Mouse (Mus musculus) heart, embryonic 11.5 days (tissue): ENCODE data around the gene Col11a2. TPM values are rescaled to one million over a fixed set of nuclear protein-coding genes. Genes with fewer than 3 reads are reported as not detected.
"Not testable (repeated sequence)": the region's sequence is repeated elsewhere in the genome, so short reads cannot be mapped to it uniquely, and the experiment has no call there.

Experiments
- ATAC-seq: fragments of 200-750 bp; cut with Nextera tagmentation; replicated peaks from 2 replicates; pipeline ENCODE4 v1.8.0; 2017; ENCODE audit warnings: moderate library complexity; ENCODE audit not compliant: insufficient number of reproducible peaks, low FRiP score, low TSS enrichment
- H3K27ac ChIP-seq: fragments of 300-500 bp; sonication (generic); 2 replicates; pipeline ENCODE4 v1.5.1; 2014; ENCODE audit warnings: mild to moderate bottlenecking, low read depth, low read length
- H3K27me3 ChIP-seq: fragments of 300-500 bp; sonication (generic); 2 replicates; pipeline ENCODE4 v1.6.1; 2014; ENCODE audit warnings: mild to moderate bottlenecking, low read length, mixed read lengths; ENCODE audit not compliant: control insufficient read depth, insufficient read depth
- H3K36me3 ChIP-seq: fragments of 300-500 bp; sonication (generic); 2 replicates; pipeline ENCODE4 v1.6.1; 2014; ENCODE audit warnings: mild to moderate bottlenecking, low read length, moderate library complexity, mixed read lengths; ENCODE audit not compliant: control insufficient read depth, insufficient read depth
- H3K4me1 ChIP-seq: fragments of 300-500 bp; sonication (generic); 2 replicates; pipeline ENCODE4 v1.6.1; 2014; ENCODE audit warnings: low read length; ENCODE audit not compliant: control insufficient read depth, insufficient read depth
- H3K4me2 ChIP-seq: fragments of 300-500 bp; sonication (generic); 2 replicates; pipeline ENCODE4 v1.6.1; 2014; ENCODE audit warnings: mild to moderate bottlenecking, moderate library complexity
- H3K4me3 ChIP-seq: fragments of 300-500 bp; sonication (generic); 2 replicates; pipeline ENCODE4 v1.5.1; 2014; ENCODE audit warnings: low read depth, low read length
- H3K9ac ChIP-seq: fragments of 300-500 bp; sonication (generic); 2 replicates; pipeline ENCODE4 v1.6.1; 2014; ENCODE audit warnings: mild to moderate bottlenecking, low read depth, low read length, moderate library complexity
- H3K9me3 ChIP-seq: fragments of 300-500 bp; sonication (generic); replicated peaks from 2 replicates; pipeline ENCODE4 v1.6.1; 2016; ENCODE audit warnings: low read length; ENCODE audit not compliant: control insufficient read depth
- WGBS: fragments of 180-500 bp; shearing (Covaris S2); extraction: QIAGEN DNeasy Blood & Tissue Kit; methylation state at CpG from one replicate; pipeline ENCODE4 v1.1.7; 2014; ENCODE audit not compliant: insufficient replicate concordance; 5-methylcytosine and 5-hydroxymethylcytosine counted together
- polyA plus RNA-seq: library from polyadenylated mRNA; unstranded; fragments of >200 nt; fragmentation: Nextera tagmentation; extraction: Ambion mirVana; gene quantifications from 2 replicates; pipeline ENCODE4 v1.2.1, GENCODE M21; 2014

Gene Col11a2
- polyA plus RNA-seq, 1 experiment from 2014 or later: 0.70 TPM

DNA sequence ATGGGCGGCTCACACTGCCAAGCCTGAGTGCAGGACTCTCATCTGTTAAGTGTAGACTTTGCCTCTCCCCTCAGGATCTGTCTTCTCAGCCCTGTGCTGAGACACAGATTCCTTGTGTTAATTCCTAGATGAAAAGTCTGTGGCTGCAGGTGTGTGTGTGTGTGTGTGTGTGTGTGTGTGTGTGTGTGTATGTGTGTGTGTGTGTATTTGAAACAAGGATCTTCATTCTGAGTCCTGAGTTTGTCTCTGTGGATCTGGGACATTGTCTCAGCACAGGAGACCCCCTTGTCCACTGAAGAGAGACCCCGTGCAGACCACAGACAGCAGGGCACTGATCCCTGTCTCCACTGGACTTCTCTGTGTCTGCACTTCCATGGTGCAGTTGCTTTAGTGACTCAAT lies 38.4 kb upstream of the Col11a2 start:
- H3K4me1 ChIP-seq, H3K4me3 ChIP-seq, H3K27ac ChIP-seq, ATAC-seq, H3K9me3 ChIP-seq, H3K4me2 ChIP-seq, H3K9ac ChIP-seq, H3K36me3 ChIP-seq: not testable (repeated sequence)
- WGBS: 55% methylated on average over 2 of the region's 2 CpGs
- H3K27me3 ChIP-seq: peaks cover 35% of the 10 kb centered on the region

DNA sequence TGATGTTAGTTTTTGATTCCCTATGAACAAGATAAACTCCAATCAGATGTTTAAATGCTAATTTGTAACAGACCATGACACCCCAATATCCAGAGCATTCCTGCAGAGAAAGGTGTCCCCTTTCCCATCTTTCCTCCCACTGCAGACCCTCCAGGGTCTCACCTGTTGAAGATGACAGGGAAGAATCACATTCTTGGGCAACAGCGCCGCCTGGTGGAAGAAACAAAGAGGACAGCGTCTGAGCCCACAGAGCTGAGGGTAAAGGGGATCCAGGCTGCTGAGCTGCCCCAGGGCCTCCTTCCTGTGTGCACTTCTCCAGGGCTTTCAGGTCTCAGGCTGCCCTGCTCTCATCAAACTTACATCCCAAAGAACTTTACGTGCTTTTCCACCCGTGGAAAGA lies 35.8 kb upstream of the Col11a2 start:
- H3K27ac ChIP-seq: no peak overlapping the region

DNA sequence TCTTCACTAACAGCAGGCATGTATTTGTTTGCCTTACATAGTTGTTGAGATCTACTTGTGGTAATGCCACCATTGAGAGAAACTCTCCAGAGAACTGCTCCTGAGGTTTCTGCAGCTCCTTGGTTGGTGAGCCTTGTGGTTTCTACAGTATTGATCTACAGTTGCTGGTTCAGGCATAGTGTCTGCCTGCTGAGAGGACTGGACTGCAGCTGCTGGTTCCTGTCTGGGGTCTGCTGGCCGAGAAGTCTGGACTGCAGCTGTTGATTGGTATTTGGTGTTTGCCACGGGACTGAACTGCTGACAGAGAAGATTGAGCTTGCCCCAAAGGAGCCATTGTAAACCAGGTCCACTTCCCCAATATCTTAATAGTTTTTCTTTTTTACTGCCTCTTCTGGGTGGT lies 32.7 kb upstream of the Col11a2 start:
- no peak overlapping the region for H3K27ac ChIP-seq
- H3K27me3 ChIP-seq: peaks cover 7% of the 10 kb centered on the region
- no peak overlapping the region for H3K4me2 ChIP-seq
- H3K9me3 ChIP-seq: no peaks in the 10 kb centered on the region
- no peaks in the 10 kb centered on the region for H3K36me3 ChIP-seq
- WGBS: 46% methylated on average over 2 of the region's 2 CpGs
- H3K4me3 ChIP-seq: no peak overlapping the region
- no peak overlapping the region for H3K9ac ChIP-seq
- H3K4me1 ChIP-seq: no peaks in the 10 kb centered on the region
- no peak for ATAC-seq

More for the DNA sequence above, 35.8 kb upstream of the Col11a2 start:
- Histone ChIP-seq H3K4me1 (no peaks in the 10 kb centered on the region; the same call in 1 of the 2 replicates), H3K4me3 (no peak overlapping the region), H3K4me2 (no peak overlapping the region), H3K27me3 (peaks cover 30% of the 10 kb centered on the region), H3K9me3 (no peaks in the 10 kb centered on the region), H3K9ac (no peak overlapping the region), H3K36me3 (no peaks in the 10 kb centered on the region)
- WGBS: 3% methylated on average over 5 of the region's 5 CpGs
- no peak for ATAC-seq

DNA sequence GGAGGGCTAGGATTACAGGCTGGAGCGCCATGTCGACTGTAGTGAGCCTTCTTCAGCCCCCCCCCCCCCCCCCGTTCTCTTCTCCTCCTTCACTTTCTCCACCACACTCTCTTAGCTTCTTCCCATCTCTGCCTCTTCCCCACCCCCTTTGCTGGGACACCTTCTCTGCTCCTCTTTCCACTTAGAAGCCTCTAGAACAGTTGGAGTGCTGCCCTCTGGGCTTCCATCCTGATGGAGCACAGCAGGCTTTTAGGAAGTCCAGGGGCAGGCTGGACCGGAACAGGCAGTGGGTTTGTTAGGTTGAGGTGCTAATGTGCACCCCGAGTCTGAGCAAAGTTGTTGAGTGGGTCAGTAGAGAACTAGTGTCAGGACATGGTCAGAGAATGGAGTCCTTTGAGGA lies 29.1 kb upstream of the Col11a2 start:
- H3K4me3 ChIP-seq: no peak overlapping the region
- ATAC-seq: no peak
- no peaks in the 10 kb centered on the region for H3K27me3 ChIP-seq
- H3K9me3 ChIP-seq: no peaks in the 10 kb centered on the region
- H3K9ac ChIP-seq: no peak overlapping the region
- H3K4me2 ChIP-seq: no peak overlapping the region
- 53% methylated on average over 5 of the region's 5 CpGs for WGBS
- no peak overlapping the region for H3K27ac ChIP-seq
- no peaks in the 10 kb centered on the region for H3K36me3 ChIP-seq
- H3K4me1 ChIP-seq: no peaks in the 10 kb centered on the region

DNA sequence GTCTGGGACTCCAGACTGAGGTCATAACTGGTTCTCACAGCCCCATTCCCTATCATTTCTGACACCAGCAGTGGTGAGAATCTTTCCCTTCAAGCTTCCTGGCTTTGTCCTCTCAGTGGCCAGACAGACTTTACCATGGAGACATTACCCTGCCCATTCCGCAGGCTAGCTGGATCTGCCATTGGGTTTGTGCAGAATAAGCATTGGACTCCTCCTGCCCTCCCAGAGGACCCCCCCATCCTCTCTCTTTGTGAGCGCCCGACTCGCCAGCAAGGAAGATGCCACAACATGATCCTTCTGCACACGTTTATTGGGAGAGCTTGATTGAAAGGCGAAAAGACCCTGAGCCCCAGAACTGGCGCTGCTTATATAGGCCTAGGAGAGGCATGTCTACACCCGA lies 25.8 kb upstream of the Col11a2 start:
- H3K4me2 ChIP-seq: no peak overlapping the region
- no peak overlapping the region for H3K4me3 ChIP-seq
- H3K9me3 ChIP-seq: no peaks in the 10 kb centered on the region
- no peaks in the 10 kb centered on the region for H3K4me1 ChIP-seq
- no peak for ATAC-seq
- H3K27me3 ChIP-seq: no peaks in the 10 kb centered on the region
- no peak overlapping the region for H3K9ac ChIP-seq
- no peaks in the 10 kb centered on the region for H3K36me3 ChIP-seq
- WGBS: 89% methylated on average over 8 of the region's 8 CpGs
- H3K27ac ChIP-seq: no peak overlapping the region

DNA sequence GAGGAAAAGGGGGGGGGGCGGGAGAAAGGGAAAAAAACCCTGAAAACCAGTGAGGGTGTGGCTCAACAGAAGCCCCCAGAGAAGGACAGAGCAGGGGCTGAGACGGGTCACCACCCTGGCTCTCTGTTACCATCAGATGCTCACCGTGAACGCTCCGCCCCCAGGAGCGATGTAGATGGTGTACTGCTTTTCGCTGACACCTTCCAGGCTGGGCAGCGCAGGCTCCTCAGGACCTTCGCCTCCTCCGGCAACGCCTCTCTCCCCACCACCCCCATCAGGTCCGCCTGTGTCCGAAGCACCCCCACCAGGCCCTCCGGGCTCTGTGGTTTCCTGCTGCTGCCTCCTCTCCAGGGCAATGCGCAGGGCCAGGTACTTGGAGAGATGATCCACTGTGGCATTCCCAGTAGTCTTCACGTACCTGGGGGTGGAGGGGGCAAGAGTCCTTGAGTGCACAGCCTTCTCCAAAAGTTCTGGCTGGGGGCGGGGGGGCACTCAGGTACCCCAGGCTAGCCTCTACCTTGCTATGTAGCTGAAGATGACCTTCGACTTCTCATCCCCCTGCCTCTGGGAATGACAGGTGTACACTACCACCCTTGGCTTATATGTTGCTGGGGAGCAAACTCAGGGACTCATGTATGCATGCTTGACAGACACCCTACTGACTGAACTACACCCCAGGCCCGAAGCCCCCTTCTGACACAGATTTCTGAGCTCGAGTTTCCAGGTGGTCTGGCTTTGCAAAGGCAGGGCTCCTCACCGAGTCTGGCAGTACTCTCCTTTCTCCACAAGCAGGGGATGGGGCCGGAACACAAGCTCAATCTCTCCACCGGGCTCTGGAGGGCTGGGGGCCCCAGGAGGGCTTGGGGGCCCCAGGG lies 17.5 kb upstream of the Col11a2 start:
- no peak for ATAC-seq
- H3K9me3 ChIP-seq: no peaks in the 10 kb centered on the region; the same call in 1 of the 2 replicates

DNA sequence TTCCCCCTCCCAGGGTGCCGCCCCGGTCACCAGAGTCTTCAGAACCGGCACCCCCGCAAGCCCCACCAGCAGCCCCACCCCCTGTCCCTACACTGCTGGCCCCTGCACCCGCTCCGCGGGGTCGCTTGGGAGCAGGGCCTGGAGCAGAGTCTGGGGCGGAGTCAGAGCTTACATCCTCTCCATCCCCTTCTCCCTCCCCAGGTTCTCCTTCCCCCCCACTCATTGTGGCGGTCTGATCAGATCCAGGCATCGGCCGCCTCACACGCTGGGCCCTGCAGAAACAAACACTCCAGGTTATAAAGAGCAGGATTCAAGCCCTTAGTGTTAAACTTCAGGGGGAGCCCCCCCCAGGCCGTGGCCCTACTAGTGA lies 16.8 kb upstream of the Col11a2 start:
- no peaks in the 10 kb centered on the region for H3K27me3 ChIP-seq
- ATAC-seq: no peak
- H3K4me3 ChIP-seq: no peak overlapping the region
- H3K36me3 ChIP-seq: peaks cover 16% of the 10 kb centered on the region
- no peak overlapping the region for H3K4me2 ChIP-seq
- no peaks in the 10 kb centered on the region; the same call in 1 of the 2 replicates for H3K9me3 ChIP-seq
- no peak overlapping the region for H3K27ac ChIP-seq
- no peak overlapping the region for H3K9ac ChIP-seq
- 85% methylated on average over 14 of the region's 14 CpGs for WGBS
- H3K4me1 ChIP-seq: peaks cover 26% of the 10 kb centered on the region

More for the DNA sequence above, 17.5 kb upstream of the Col11a2 start:
- Histone ChIP-seq H3K27ac (no peak overlapping the region), H3K4me3 (no peak overlapping the region), H3K27me3 (no peaks in the 10 kb centered on the region), H3K36me3 (peaks cover 16% of the 10 kb centered on the region), H3K4me2 (no peak overlapping the region), H3K4me1 (peaks cover 20% of the 10 kb centered on the region), H3K9ac (no peak overlapping the region)
- WGBS: 91% methylated on average over 23 of the region's 23 CpGs

DNA sequence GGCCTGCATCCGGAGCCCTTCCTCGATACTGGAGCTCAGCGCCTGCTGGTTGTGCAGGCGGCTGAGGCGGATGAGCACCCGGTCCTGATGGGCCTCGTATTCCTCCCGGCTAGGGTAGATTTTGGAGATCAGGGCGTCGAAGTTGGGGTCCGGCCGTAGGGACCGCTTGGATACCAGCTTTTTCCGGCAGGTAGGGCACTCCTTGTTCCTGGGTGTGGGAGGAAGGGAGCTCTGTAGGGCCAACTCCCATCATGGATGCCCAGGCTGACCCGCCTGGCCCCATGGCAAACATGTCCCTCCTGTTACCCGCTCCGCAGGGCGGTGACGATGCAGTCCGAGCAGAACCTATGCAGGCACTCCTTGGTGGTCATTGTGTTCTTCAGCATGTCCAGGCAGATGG lies 16.2 kb upstream of the Col11a2 start:
- 93% methylated on average over 20 of the region's 20 CpGs for WGBS
- peaks cover 16% of the 10 kb centered on the region for H3K36me3 ChIP-seq
- no peak overlapping the region for H3K9ac ChIP-seq
- H3K27ac ChIP-seq: no peak overlapping the region
- H3K4me1 ChIP-seq: peaks cover 27% of the 10 kb centered on the region
- H3K4me3 ChIP-seq: 0 out of 2 replicates have a peak overlapping the region, but pooled peaks have one; percentile 3
- no peaks in the 10 kb centered on the region; the same call in 1 of the 2 replicates for H3K9me3 ChIP-seq
- H3K4me2 ChIP-seq: no peak overlapping the region
- ATAC-seq: no peak
- no peaks in the 10 kb centered on the region for H3K27me3 ChIP-seq

DNA sequence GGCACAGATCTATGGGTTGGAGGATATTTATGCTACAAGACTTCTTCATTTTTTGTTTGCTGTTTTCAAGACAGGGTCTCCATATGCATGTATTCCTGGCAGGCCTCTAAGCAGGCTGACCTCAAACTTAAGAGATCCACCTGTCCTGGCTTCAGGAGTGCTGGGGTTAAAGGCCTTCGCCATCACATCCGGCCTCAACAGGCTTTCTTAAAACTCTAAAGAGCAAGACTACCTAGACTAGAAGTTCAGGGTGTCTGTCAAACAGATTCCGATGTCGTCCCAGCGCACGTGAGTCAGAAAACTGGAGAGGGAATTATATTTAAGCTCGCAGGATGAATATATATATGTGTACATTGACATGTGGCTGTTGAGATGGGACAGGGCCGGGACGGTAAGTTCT lies 15.6 kb upstream of the Col11a2 start:
- ATAC-seq: no peak
- Histone ChIP-seq H3K4me1 (peaks cover 32% of the 10 kb centered on the region), H3K36me3 (peaks cover 18% of the 10 kb centered on the region), H3K4me3 (peak overlapping the region; percentile 87), H3K27me3 (no peaks in the 10 kb centered on the region), H3K9ac (peak overlapping the region; percentile 96), H3K9me3 (no peaks in the 10 kb centered on the region; the same call in 1 of the 2 replicates), H3K27ac (0 out of 2 replicates have a peak overlapping the region, but pooled peaks have one; percentile 88), H3K4me2 (peak overlapping the region; percentile 94)
- WGBS: 66% methylated on average over 9 of the region's 9 CpGs
